Mouse (Mus musculus): Measurements from ENCODE around the gene Cenpo. TPM values are rescaled to one million over a fixed set of nuclear protein-coding genes. Genes with fewer than 3 reads are reported as not detected.

Cenpo gene
- polyA plus RNA-seq, 1 experiment from 2014 or later, result 28.1 TPM

DNA sequence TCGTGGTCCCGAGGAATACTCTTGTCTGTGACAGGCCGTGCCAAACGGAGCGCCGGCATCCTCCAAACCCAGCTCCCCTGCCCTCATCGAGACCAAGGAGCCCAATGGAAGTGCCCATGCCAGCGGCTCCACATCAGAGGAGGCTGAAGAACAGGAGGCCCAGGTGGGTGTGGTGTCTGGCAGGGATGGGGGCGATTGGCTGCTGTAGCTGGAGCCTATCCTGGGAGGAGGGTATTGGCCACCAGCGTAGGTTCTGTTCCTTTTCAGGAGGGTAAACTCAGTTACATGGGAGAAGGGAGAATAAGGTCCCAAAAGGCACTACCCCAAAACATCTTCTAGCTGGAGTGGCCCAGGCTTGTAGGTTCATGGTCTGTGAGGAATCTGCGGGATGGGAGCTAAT lies 34.8 kb downstream of the Cenpo start:
- no peak for DNase-seq (ENCODE audit: low spot score)

GRCm38 (mm10) chr12:4198702-4199101 lies 35.4 kb downstream of the Cenpo start:
- DNase-seq (ENCODE audit: low spot score), result no peak

DNA sequence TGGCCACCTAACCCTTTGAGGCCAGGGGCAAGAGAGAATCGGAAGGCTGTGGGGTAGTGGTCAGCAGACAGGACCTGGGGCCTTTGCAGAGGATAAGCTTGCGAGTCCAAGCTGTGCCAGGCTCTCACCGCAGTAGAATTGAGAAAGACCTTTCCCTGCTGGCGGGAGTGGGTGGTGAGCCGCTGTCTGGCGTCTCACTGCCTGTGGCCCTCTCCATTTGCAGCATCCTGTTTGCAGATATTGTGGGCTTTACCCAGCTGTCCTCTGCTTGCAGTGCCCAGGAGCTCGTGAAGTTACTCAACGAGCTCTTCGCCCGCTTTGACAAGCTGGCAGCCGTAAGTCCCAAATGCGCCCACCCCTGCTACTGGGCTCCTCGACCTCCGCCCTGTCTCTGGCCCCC lies 39.5 kb downstream of the Cenpo start:
- no peak for DNase-seq (ENCODE audit: low spot score)

DNA sequence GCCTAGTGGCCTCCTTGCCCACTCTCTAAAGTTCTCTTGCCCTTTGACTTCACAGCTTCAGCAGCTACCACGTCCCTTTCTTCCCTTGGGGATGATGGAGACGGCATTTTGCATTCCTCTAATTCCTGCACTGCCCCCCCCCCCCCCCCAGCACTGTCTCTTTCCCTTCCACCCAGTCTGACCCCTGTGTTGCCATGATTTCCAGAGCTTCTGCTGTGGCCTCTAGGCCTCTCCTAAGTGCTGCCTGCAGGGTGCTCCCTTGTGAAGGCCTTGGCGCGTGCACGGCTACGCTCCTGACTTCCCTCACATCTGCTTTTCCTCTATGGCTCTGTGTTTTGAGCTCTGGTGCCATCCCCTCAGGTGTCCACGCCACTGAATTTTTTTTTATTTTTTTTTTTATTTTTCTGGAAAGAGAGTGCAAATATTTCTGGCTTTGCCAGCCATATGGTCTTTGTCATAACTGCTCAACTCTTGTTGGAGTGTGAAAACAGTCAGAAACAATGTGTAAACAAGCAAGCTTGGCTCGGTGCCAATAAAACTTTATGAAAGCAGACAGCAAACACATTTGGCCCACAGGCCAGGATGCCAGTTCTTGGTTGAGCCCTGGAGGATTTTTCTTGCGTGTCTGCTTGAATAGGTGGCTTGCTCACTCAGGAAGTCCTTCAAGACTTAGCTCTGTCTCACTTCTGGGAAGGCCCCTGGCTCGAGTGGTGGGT lies 40.9 kb downstream of the Cenpo start:
- no peak for DNase-seq (ENCODE audit: low spot score)

DNA sequence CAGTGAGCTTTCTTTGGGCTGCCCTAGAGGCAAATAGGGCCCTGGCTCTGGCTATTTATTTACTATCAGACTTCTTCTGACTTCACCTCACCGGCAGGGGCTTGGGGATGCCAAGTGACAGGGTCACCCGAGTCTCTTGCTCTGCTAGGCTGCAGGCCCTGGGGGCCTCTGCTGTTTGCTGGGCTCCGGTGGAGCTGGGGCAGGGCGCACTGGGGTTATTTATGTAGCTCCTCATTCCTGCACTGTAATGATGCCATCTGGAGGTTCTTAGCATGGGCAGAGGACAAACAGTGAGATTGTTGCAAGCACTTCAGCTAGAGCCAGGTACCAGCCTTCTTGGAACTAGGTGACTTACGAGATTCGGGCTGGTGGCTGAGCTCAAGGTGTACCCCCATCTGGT lies 41.6 kb downstream of the Cenpo start:
- DNase-seq (ENCODE audit: low spot score), result no peak

GRCm38 (mm10) chr12:4189060-4189447 lies 45.0 kb downstream of the Cenpo start:
- peak; percentile 75 for DNase-seq (ENCODE audit: low spot score)

DNA sequence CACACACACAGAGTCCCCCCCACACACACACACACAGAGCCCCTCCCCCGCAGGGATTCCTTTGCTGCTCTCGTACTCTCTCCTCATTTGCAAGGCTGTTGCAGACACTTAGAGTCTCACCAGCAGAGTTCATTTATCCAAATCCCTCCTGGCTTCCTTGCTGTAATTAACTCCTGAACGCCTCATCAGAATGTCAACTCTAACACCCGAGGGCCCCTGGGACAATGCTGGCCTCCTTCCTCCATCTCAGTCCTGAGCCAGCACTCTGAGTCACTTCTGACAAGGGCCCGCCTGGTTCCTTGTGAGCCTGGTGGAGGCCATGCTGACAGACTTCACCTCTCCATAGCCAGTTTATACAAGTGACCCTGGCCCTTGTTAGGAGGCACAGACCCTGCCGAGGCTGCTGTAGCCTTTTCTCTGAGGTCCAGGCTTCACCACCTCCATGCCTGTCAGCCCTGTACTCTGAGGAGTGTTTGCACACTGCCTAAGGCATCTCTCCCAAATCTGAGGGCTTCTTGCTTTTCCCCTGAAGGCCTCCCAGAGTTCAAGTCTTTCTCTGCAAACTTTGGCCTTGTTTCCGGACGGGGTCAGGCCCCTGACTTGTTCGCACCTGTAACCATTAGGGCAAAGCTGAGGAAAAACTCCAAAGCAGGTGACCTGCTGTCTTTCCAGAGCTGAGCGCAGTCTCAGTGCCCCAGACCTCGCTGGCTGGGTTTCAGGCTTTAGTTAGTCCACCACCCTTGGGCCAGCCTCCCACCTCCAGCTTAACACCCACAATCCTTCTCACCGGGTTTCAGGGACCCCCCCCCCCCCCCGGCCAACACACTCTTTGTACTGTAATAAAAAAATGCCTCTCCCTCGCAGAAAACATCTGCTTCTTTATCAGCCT lies 45.7 kb downstream of the Cenpo start:
- DNase-seq (ENCODE audit: low spot score), result peak; percentile 10

GRCm38 (mm10) chr12:4184648-4185047 lies 49.4 kb downstream of the Cenpo start:
- no peak for DNase-seq (ENCODE audit: low spot score)

GRCm38 (mm10) chr12:4180507-4180906 lies 53.6 kb downstream of the Cenpo start:
- DNase-seq (ENCODE audit: low spot score), result peak; percentile 26

DNA sequence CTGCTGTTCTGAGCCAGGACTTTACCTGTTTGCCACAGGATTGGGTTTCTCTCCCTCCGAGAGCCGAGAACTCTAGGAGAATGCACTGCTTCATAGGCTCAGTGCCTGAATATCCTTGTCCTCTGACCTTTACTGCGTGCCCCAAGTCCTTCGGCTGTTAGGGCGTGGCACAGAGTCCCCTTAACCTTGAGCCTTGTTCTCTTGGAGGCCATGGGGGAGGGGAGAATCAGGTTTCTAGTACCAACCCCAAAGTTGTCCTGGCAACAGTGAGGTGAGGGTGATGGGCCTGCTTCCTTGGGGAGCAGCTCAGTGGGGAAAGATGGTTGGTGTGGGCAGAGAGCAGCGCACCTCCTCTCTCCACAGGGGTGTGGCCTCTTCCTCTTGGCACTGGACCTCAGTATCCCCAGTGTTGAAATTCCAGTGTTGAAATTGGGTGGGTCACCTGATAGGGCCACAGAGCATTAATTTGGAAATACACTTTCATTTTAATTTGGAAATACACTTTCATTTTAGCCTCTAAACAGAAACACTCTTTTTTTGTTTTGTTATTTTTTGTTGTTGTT lies 54.3 kb downstream of the Cenpo start:
- DNase-seq (ENCODE audit: low spot score), result no peak

GRCm38 (mm10) chr12:4178839-4179238 lies 55.3 kb downstream of the Cenpo start:
- no peak for DNase-seq (ENCODE audit: low spot score)

DNA sequence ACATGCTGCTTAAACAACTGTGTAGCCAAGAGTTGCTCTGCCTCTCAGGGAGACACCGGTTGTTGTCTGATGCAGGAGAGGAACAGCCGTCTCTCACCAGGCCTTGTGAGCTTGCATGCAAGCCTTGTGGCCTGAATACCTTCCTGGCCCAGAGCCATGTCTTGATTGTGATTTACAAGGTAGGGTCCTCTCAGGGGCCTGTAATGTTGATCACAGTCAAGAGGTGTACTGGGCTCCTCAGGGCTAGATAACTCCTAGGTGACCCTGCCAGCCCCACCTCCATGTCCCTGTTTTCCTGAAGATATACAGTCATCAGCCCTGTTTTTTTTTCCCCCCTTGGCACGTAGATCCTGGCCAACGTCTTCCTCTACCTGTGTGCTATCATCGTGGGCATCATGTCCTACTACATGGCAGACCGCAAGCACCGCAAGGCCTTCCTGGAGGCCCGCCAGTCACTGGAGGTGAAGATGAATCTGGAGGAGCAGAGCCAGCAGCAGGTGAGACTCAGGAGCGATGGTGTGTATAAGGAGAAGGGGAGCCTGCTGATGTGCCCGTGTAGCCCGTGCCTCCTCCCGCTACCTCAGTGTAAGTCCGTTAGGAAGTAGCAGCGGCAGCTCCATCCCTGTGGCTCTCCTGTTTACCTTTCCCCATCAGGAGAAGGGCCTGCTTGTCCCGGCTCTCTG lies 60.8 kb downstream of the Cenpo start:
- no peak for DNase-seq (ENCODE audit: low spot score)

DNA sequence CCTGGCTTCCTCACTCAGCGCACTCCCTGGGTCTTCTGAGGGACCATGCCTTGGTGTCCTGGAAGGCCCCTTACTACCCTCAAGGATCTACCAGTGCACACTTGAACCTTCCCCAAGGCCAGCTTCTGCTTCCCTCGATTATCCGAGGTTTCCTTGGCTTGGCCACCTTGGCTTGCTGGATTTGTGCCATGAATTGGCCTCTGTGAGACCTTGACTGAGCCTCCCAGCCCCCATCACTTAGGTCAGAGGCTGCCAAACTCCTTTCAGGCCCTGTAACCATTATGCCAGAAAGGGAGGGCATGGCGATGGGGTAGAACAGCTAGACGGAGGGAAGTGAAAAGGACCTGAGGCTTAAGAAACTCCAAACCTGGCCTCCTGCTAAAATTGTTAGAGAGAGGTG lies 64.5 kb downstream of the Cenpo start:
- DNase-seq (ENCODE audit: low spot score), result no peak

- DNase-seq (ENCODE audit: low spot score), result no peak
Measured at GRCm38 (mm10) chr12:4169058-4169457, 65.0 kb downstream of the Cenpo start.

- no peak for DNase-seq (ENCODE audit: low spot score)
Measured at GRCm38 (mm10) chr12:4166970-4167369, 67.1 kb downstream of the Cenpo start.

GRCm38 (mm10) chr12:4162886-4163285 lies 71.2 kb downstream of the Cenpo start:
- no peak for DNase-seq (ENCODE audit: low spot score)

GRCm38 (mm10) chr12:4160322-4160721 lies 73.8 kb downstream of the Cenpo start:
- no peak for DNase-seq (ENCODE audit: low spot score)

DNA sequence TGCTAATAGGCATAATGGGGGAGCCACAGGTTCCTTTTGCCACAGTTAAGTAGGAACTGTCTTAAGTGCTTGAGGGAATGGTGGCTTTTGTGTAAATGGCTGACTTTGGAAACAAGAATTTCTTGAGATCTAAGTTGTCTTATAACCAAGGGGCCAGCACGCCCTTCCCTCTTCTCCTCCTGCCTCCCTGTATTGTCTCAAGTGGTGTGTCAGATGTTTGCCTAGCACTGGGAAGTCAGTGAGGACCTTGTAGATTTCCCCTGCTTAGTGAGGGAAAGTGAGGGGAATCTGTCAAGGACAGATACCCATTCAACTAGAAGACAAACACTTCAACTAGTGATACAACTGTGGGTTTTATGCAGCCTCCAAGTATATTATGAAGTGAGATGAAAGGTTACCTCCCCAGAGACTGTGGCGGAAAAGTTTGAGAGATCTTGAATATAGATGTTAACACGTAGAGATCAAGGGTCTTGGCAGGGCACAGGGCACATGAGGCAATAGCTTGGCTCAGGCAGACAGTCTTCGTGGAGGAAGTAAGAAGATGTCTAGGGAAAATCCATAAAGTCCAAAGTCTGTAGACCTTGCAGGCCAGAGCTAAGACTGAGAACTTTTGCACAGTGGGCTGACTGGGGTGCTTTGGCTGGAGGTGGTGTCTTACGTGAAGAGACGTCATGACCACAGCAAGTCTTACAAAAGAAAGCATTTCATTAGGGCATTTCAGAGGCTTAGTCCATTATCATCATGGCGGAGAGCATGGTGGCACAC lies 75.0 kb downstream of the Cenpo start:
- no peak for DNase-seq (ENCODE audit: low spot score)

- DNase-seq (ENCODE audit: low spot score), result no peak
Measured at GRCm38 (mm10) chr12:4158179-4158578, 75.9 kb downstream of the Cenpo start.

DNA sequence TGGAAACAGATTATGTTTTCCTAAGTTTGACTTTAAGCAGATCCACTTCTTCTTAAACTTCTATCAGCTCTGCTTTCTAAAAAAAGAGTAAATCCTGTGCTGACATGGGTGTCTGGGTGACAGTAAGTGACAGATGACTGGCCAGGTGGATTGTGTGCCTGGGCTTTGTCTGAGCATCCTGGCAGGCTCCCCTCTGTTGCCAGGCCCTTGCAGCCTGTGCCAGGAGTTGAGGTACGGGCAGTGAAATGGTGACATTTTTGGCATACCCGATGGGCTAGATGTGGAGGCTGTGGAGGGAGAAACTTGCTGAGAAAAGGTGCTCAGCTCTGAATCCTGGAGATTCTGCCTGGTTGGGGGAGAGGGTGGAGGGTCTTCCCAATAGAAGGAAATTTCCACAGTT lies 76.6 kb downstream of the Cenpo start:
- DNase-seq (ENCODE audit: low spot score), result no peak

- no peak for DNase-seq (ENCODE audit: low spot score)
Measured at GRCm38 (mm10) chr12:4151969-4152368, 82.1 kb downstream of the Cenpo start.
